Mouse (Mus musculus) embryonic stem cell, embryonic (primary cell): ENCODE data around the gene Tcea2.

ENCODE experiments used
- CTCF ChIA-PET, 4 experiments: fragments of 300-600 bp in 2 of 4; fragments of 350-600 bp in 2 of 4; sonication (Branson Sonifier 250); formaldehyde crosslinking; loops; one replicate each; lab custom pipeline; 2022; ENCODE audit warnings: inconsistent platforms in 2 of 4; lab: Charles Lee
- POLR2A ChIA-PET, 4 experiments: fragments of 300-600 bp in 2 of 4; fragments of 350-600 bp in 2 of 4; sonication (Branson Sonifier 250); formaldehyde crosslinking; loops; one replicate each; lab custom pipeline; 2022; ENCODE audit warnings: antibody characterized with exemption in 4 of 4, inconsistent platforms in 1 of 4; lab: Charles Lee

Tcea2 gene

GRCm38 (mm10) chr2:181683381-181683780 is 3.3 kb downstream of the Tcea2 start:
- CTCF ChIA-PET: interaction anchor here in 1 of 4 experiments (1.3 kb wide), 1 partner anchor 20 kb away, joined by 3 read pairs; no protein-coding TSS in a partner anchor
- POLR2A ChIA-PET: interaction anchor here in 3 of 4 experiments (0.6 to 1.7 kb wide), 4 partner anchors 9 to 82 kb away, joined by 3 to 5 read pairs (median 4); no protein-coding TSS in a partner anchor

GRCm38 (mm10) chr2:181684713-181685112 is 4.6 kb downstream of the Tcea2 start:
- CTCF ChIA-PET: no interaction called here
- POLR2A ChIA-PET: no interaction called here

- CTCF ChIA-PET: no interaction called here
Measured at GRCm38 (mm10) chr2:181685686-181686085, 5.6 kb downstream of the Tcea2 start.

GRCm38 (mm10) chr2:181687586-181687985 is 7.5 kb downstream of the Tcea2 start:
- POLR2A ChIA-PET: interaction anchor here in 1 of 4 experiments (0.7 kb wide), 1 partner anchor 9 kb away, joined by 3 read pairs; no protein-coding TSS in a partner anchor
- CTCF ChIA-PET: interaction anchor here in 1 of 4 experiments (2.9 kb wide), 1 partner anchor 9 kb away, joined by 17 read pairs; the partner anchor contains the start of gene Tcea2

More at GRCm38 (mm10) chr2:181685686-181686085, 5.6 kb downstream of the Tcea2 start:
- POLR2A ChIA-PET: no interaction called here

- CTCF ChIA-PET: interaction anchor here in 3 of 4 experiments (1.0 to 2.9 kb wide), 3 partner anchors 10 to 11 kb away, joined by 4 to 17 read pairs (median 8); partner anchors contain the start of gene Tcea2 (in 2 of the 3)
- POLR2A ChIA-PET: interaction anchor here in 3 of 4 experiments (0.6 to 3.4 kb wide), 7 partner anchors 8 to 226 kb away, joined by 3 to 18 read pairs (median 3); partner anchors contain the start of gene Tcea2 (in 2 of the 3)
Measured at GRCm38 (mm10) chr2:181689466-181690160, 9.5 kb downstream of the Tcea2 start.

GRCm38 (mm10) chr2:181691083-181691482 is 11.0 kb downstream of the Tcea2 start:
- ChIA-PET POLR2A (interaction anchor here in 2 of 4 experiments (1.3 to 3.4 kb wide), 3 partner anchors 10 to 28 kb away, joined by 3 to 18 read pairs (median 11); partner anchors contain the start of gene Tcea2 (in 1 of the 2)), CTCF (interaction anchor here in 1 of 4 experiments (2.5 kb wide), 1 partner anchor 12 kb away, joined by 8 read pairs; the partner anchor contains the start of gene Tcea2)

GRCm38 (mm10) chr2:181691571-181691970 is 11.5 kb downstream of the Tcea2 start:
- CTCF ChIA-PET: interaction anchor here in 2 of 4 experiments (1.7 to 2.5 kb wide), 2 partner anchors 12 kb away, joined by 7 to 8 read pairs; partner anchors contain the start of gene Tcea2 (in 1 of the 2)
- POLR2A ChIA-PET: interaction anchor here in 1 of 4 experiments (0.9 to 2.9 kb wide), 4 partner anchors 11 to 18 kb away, joined by 3 to 12 read pairs (median 8); partner anchors contain the start of gene Tcea2

- CTCF ChIA-PET: interaction anchor here in 2 of 4 experiments (1.0 to 1.7 kb wide), 2 partner anchors 13 to 14 kb away, joined by 4 to 7 read pairs; no protein-coding TSS in a partner anchor
- POLR2A ChIA-PET: interaction anchor here in 3 of 4 experiments (0.7 to 2.9 kb wide), 9 partner anchors 9 to 87 kb away, joined by 3 to 17 read pairs (median 5); partner anchors contain the start of gene Tcea2 (in 3 of the 3)
Measured at GRCm38 (mm10) chr2:181692304-181692703, 12.2 kb downstream of the Tcea2 start.

- ChIA-PET CTCF (interaction anchor here in 2 of 4 experiments (1.1 to 1.2 kb wide), 2 partner anchors 15 to 126 kb away, joined by 3 to 8 read pairs; no protein-coding TSS in a partner anchor), POLR2A (interaction anchor here in 3 of 4 experiments (0.8 to 2.9 kb wide), 10 partner anchors 11 to 100 kb away, joined by 3 to 17 read pairs (median 5); partner anchors contain the start of genes Tcea2 (in 3 of the 3) and Sox18 (in 1 of the 3))
Measured at GRCm38 (mm10) chr2:181693339-181694280, 13.5 kb downstream of the Tcea2 start, which contains the start of gene Rgs19. Rgs19 (minus strand) TSS chr2:181693977.

- ChIA-PET CTCF (interaction anchor here in 1 of 4 experiments (1.2 kb wide), 1 partner anchor 16 kb away, joined by 8 read pairs; no protein-coding TSS in a partner anchor), POLR2A (interaction anchor here in 2 of 4 experiments (1.1 to 2.9 kb wide), 4 partner anchors 14 to 93 kb away, joined by 3 to 17 read pairs (median 8); partner anchors contain the start of gene Tcea2 (in 1 of the 2))
Measured at GRCm38 (mm10) chr2:181694581-181694980, 14.5 kb downstream of the Tcea2 start.

- ChIA-PET POLR2A (interaction anchor here in 2 of 4 experiments (0.5 to 0.6 kb wide), 2 partner anchors 36 to 1211 kb away, joined by 3 to 5 read pairs; no protein-coding TSS in a partner anchor), CTCF (no interaction called here)
Measured at GRCm38 (mm10) chr2:181695776-181696175, 15.7 kb downstream of the Tcea2 start.

GRCm38 (mm10) chr2:181696801-181697420 is 16.8 kb downstream of the Tcea2 start:
- ChIA-PET POLR2A (interaction anchor here in 3 of 4 experiments (0.6 to 1.7 kb wide), 8 partner anchors 17 to 429 kb away, joined by 3 to 4 read pairs (median 4); partner anchors contain the start of genes Polr3k (in 1 of the 3) and Tcea2 (in 1 of the 3)), CTCF (interaction anchor here in 1 of 4 experiments (1.2 kb wide), 1 partner anchor 18 kb away, joined by 5 read pairs; no protein-coding TSS in a partner anchor)

- ChIA-PET POLR2A (interaction anchor here in 3 of 4 experiments (0.8 to 1.4 kb wide), 4 partner anchors 9 to 39 kb away, joined by 3 to 4 read pairs (median 4); no protein-coding TSS in a partner anchor), CTCF (no interaction called here)
Measured at GRCm38 (mm10) chr2:181698241-181698640, 18.1 kb downstream of the Tcea2 start, which contains the start of gene Lkaaear1. Lkaaear1 (minus strand) TSS chr2:181698442.

GRCm38 (mm10) chr2:181706668-181707067 is 26.6 kb downstream of the Tcea2 start:
- CTCF ChIA-PET: interaction anchor here (0.6 to 1.6 kb wide), 13 partner anchors 28 to 487 kb away, joined by 3 to 11 read pairs (median 4); partner anchors contain the start of genes Fndc11 (in 1 of the 4) and Samd10 (in 1 of the 4)
- POLR2A ChIA-PET: no interaction called here

- POLR2A ChIA-PET: no interaction called here
- CTCF ChIA-PET: interaction anchor here in 1 of 4 experiments (0.6 to 0.9 kb wide), 2 partner anchors 14 to 104 kb away, joined by 3 to 4 read pairs; no protein-coding TSS in a partner anchor
Measured at GRCm38 (mm10) chr2:181713749-181714148, 33.6 kb downstream of the Tcea2 start.

- CTCF ChIA-PET: interaction anchor here in 3 of 4 experiments (0.6 to 1.0 kb wide), 4 partner anchors 10 to 170 kb away, joined by 3 to 14 read pairs (median 4); no protein-coding TSS in a partner anchor
- POLR2A ChIA-PET: interaction anchor here (0.7 kb wide), 7 partner anchors 31 to 456 kb away, joined by 3 to 7 read pairs (median 5); no protein-coding TSS in a partner anchor
Measured at GRCm38 (mm10) chr2:181714903-181715326, 34.8 kb downstream of the Tcea2 start, which contains the start of gene Oprl1. Oprl1 (plus strand) TSS chr2:181715016.
